Mouse (Mus musculus): ENCODE results near the gene Cul5.
A peak's percentile ranks its signal among the peaks of the same experiment; 100 is the strongest.

The Cul5 gene

GRCm38 (mm10) chr9:53669680-53670219 lies at the start of gene Cul5:
TSS of gene Cul5 (minus strand) at chr9:53670014.
- DNase-seq (ENCODE audit: low read depth, low spot score), result no peak

GRCm38 (mm10) chr9:53705992-53706696 lies 36.3 kb upstream of the Cul5 start, which contains the start of gene Rab39:
TSS of gene Rab39 (minus strand) at chr9:53706232.
- peak; percentile 73 for DNase-seq (ENCODE audit: low read depth, low spot score)

GRCm38 (mm10) chr9:53705491-53705991 lies 35.7 kb upstream of the Cul5 start:
- peak; percentile 12 for DNase-seq (ENCODE audit: low read depth, low spot score)

- DNase-seq (ENCODE audit: low read depth, low spot score), result no peak
Observed at GRCm38 (mm10) chr9:53702991-53703390, 33.2 kb upstream of the Cul5 start.

- DNase-seq (ENCODE audit: low read depth, low spot score), result no peak
Observed at GRCm38 (mm10) chr9:53700496-53700895, 30.7 kb upstream of the Cul5 start.

GRCm38 (mm10) chr9:53695846-53696245 lies 26.0 kb upstream of the Cul5 start:
- DNase-seq (ENCODE audit: low read depth, low spot score), result no peak

- DNase-seq (ENCODE audit: low read depth, low spot score), result no peak
Observed at GRCm38 (mm10) chr9:53693718-53694117, 23.9 kb upstream of the Cul5 start.

- no peak for DNase-seq (ENCODE audit: low read depth, low spot score)
Observed at GRCm38 (mm10) chr9:53691745-53692670, 22.2 kb upstream of the Cul5 start.

GRCm38 (mm10) chr9:53680851-53681250 lies 11.0 kb upstream of the Cul5 start:
- no peak for DNase-seq (ENCODE audit: low read depth, low spot score)

- DNase-seq (ENCODE audit: low read depth, low spot score), result no peak
Observed at GRCm38 (mm10) chr9:53676921-53677320, 7.1 kb upstream of the Cul5 start.

GRCm38 (mm10) chr9:53673571-53673970 lies 3.8 kb upstream of the Cul5 start:
- DNase-seq (ENCODE audit: low read depth, low spot score), result no peak

- DNase-seq (ENCODE audit: low read depth, low spot score), result peak; percentile 80
Observed at GRCm38 (mm10) chr9:53667020-53667669, 2.7 kb downstream of the Cul5 start.

- no peak for DNase-seq (ENCODE audit: low read depth, low spot score)
Observed at GRCm38 (mm10) chr9:53666665-53667019, 3.2 kb downstream of the Cul5 start.

GRCm38 (mm10) chr9:53665428-53665827 lies 4.4 kb downstream of the Cul5 start:
- no peak for DNase-seq (ENCODE audit: low read depth, low spot score)

- no peak for DNase-seq (ENCODE audit: low read depth, low spot score)
Observed at GRCm38 (mm10) chr9:53664819-53665218, 5.0 kb downstream of the Cul5 start.

GRCm38 (mm10) chr9:53634796-53635195 lies 35.0 kb downstream of the Cul5 start:
- no peak for DNase-seq (ENCODE audit: low read depth, low spot score)

- no peak for DNase-seq (ENCODE audit: low read depth, low spot score)
Observed at GRCm38 (mm10) chr9:53615246-53615645, 54.6 kb downstream of the Cul5 start.

GRCm38 (mm10) chr9:53614286-53614685 lies 55.5 kb downstream of the Cul5 start:
- DNase-seq (ENCODE audit: low read depth, low spot score), result no peak

GRCm38 (mm10) chr9:53609968-53610781 lies 59.6 kb downstream of the Cul5 start, which contains the start of gene Acat1:
TSS of gene Acat1 (minus strand) at chr9:53610382.
- peak; percentile 82 for DNase-seq (ENCODE audit: low read depth, low spot score)

- DNase-seq (ENCODE audit: low read depth, low spot score), result no peak
Observed at GRCm38 (mm10) chr9:53609306-53609967, 60.4 kb downstream of the Cul5 start.
